Mouse (Mus musculus): ENCODE data around the gene Itpr3. TPM values are rescaled to one million over a fixed set of nuclear protein-coding genes. Genes with fewer than 3 reads are reported as not detected.

The Itpr3 gene
- polyA plus RNA-seq, 1 experiment from 2014 or later: 0.67 TPM

DNA sequence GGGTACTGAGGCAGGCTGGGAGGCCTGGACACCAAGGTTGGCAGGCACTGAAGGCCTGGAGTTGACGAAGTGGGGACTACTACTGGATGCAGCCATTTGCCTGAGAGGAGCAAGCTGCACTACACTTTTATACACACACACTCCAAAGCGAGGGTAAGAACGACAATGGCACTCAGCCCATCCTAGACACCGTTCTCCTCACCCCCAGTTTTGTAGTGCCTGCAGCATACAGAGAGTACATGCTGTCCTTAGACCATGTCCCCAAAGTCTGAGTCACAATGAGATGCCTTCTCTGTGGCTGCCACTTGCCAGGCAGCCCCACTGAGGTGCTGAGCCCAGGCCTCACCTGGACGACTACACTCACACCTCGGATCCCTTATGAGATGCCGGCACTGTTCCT is 72.7 kb downstream of the Itpr3 start:
- Histone ChIP-seq H3K4me2 (no peak overlapping the region; the same call in 1 of the 2 replicates), H3K36me3 (replicated peaks) (0 out of 2 replicates have a peak, but pooled peaks cover 5% of the 10 kb centered on the region), H3K9me3 (replicated peaks) (no peaks in the 10 kb centered on the region), H3K4me1 (replicated peaks) (peaks cover 63% of the 10 kb centered on the region), H3K27me3 (no peaks in the 10 kb centered on the region), H3K27ac (replicated peaks) (no peak overlapping the region), H3K9ac (no peak overlapping the region), H3K4me3 (replicated peaks) (no peak overlapping the region)
- ATAC-seq (ENCODE audit: insufficient read depth): no peak
- 83% methylated on average over 7 of the region's 7 CpGs for WGBS (ENCODE audit: insufficient replicate concordance)

GRCm38 (mm10) chr17:27130246-27130645 is 73.1 kb downstream of the Itpr3 start:
- no peak for ATAC-seq (ENCODE audit: insufficient read depth)
- Histone ChIP-seq H3K4me3 (replicated peaks) (no peak overlapping the region), H3K27ac (replicated peaks) (no peak overlapping the region), H3K4me2 (no peak overlapping the region; the same call in 1 of the 2 replicates), H3K9ac (no peak overlapping the region), H3K4me1 (replicated peaks) (peaks cover 67% of the 10 kb centered on the region), H3K36me3 (replicated peaks) (0 out of 2 replicates have a peak, but pooled peaks cover 5% of the 10 kb centered on the region), H3K27me3 (no peaks in the 10 kb centered on the region), H3K9me3 (replicated peaks) (no peaks in the 10 kb centered on the region)
- WGBS (ENCODE audit: insufficient replicate concordance): 63% methylated on average over 9 of the region's 9 CpGs

GRCm38 (mm10) chr17:27131240-27131665 is 74.1 kb downstream of the Itpr3 start:
- Histone ChIP-seq H3K9ac (no peak overlapping the region), H3K4me2 (no peak overlapping the region), H3K4me1 (replicated peaks) (peaks cover 70% of the 10 kb centered on the region), H3K4me3 (replicated peaks) (no peak overlapping the region), H3K27ac (replicated peaks) (no peak overlapping the region), H3K9me3 (replicated peaks) (no peaks in the 10 kb centered on the region), H3K27me3 (no peaks in the 10 kb centered on the region), H3K36me3 (replicated peaks) (no peaks in the 10 kb centered on the region)
- 74% methylated on average over 10 of the region's 10 CpGs for WGBS (ENCODE audit: insufficient replicate concordance)
- ATAC-seq (ENCODE audit: insufficient read depth): no peak

DNA sequence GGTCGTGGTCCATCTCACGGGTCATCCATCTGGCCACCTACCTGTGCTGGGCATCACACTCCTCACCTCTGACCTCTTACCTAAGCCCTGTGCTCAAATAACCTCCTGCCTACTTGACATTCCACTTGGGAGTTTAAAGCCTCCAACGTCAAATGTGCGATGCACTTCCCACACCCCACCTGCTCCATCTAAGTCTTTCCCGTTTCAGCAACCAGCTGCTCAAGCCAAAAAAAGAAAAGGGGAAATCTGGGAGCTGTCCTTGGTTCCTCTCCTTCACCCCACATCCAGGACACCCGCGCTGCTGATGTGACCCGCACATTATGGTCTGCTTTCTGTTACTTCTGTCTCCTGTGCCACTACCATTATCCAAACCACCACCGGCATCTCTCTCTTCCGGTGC is 75.1 kb downstream of the Itpr3 start:
- no peak overlapping the region for H3K4me3 ChIP-seq (replicated peaks)
- 87% methylated on average over 10 of the region's 10 CpGs for WGBS (ENCODE audit: insufficient replicate concordance)
- H3K36me3 ChIP-seq (replicated peaks): no peaks in the 10 kb centered on the region
- H3K27me3 ChIP-seq: no peaks in the 10 kb centered on the region
- H3K27ac ChIP-seq (replicated peaks): no peak overlapping the region
- H3K4me1 ChIP-seq (replicated peaks): peaks cover 64% of the 10 kb centered on the region
- no peak overlapping the region for H3K9ac ChIP-seq
- no peaks in the 10 kb centered on the region for H3K9me3 ChIP-seq (replicated peaks)
- no peak overlapping the region for H3K4me2 ChIP-seq
- ATAC-seq (ENCODE audit: insufficient read depth): no peak

DNA sequence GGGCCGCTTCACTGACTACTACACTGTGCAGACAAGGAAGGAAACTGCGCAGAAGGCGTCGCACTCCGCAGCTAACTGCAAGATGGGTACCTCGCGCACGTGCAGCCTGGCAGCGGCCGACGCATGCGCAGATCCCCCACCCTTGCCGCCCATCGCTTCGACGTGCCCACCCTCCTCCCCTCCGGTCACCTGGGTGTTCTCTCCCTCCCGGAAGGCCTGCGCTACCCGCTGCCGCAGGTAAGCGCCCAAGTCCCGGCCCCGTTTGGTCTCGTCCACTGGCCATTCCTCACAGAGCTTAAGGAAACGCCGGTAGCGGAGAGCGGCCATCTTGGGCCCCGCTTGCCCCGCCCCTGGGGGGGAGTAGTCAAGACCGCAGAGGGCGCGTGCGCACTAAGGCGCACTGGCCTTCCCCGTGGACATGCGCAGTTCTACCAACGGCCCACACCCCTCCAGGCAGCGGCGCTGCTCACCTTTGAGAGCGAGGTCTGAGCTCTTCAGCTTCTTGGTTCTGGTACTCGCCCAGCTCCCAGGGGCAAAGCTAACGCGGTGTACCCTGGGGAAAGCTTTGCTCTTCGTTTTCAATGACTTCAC is 76.5 kb downstream of the Itpr3 start, which contains the start of gene Uqcc2:
Gene Uqcc2 (minus strand): TSS at position 366 of the 591 bp plus-strand sequence.
- H3K9me3 ChIP-seq (replicated peaks): no peaks in the 10 kb centered on the region
- peak within 1 kb of the TSS; percentile 58 for H3K9ac ChIP-seq
- no peaks in the 10 kb centered on the region for H3K27me3 ChIP-seq
- peak within 1 kb of the TSS; percentile 65 for H3K27ac ChIP-seq (replicated peaks)
- peaks cover 59% of the 10 kb centered on the region for H3K4me1 ChIP-seq (replicated peaks)
- peak; percentile 92 for ATAC-seq (ENCODE audit: insufficient read depth)
- WGBS (ENCODE audit: insufficient replicate concordance): 0% methylated on average over 46 of the region's 46 CpGs
- no peaks in the 10 kb centered on the region for H3K36me3 ChIP-seq (replicated peaks)
- H3K4me3 ChIP-seq (replicated peaks): peak within 1 kb of the TSS; percentile 71
- H3K4me2 ChIP-seq: peak within 1 kb of the TSS; percentile 78

DNA sequence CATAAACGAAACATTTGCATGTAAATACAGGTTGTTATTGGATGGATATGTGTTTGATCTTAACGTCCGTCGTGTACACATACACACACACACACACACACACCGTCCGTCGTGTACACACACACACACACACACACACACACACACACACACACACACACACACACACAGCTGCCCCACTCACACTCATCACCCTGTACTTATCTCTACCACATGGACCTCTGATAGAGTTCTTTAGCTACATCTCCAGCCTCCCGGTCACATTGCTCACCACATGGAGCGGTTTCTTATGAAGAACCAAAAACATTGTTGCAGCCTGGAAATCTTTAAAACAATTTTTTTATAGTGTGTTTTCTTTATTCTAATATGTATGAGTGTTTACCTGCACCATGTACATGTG is 77.1 kb downstream of the Itpr3 start:
- peaks cover 58% of the 10 kb centered on the region for H3K4me1 ChIP-seq (replicated peaks)
- no peaks in the 10 kb centered on the region for H3K36me3 ChIP-seq (replicated peaks)
- peak; percentile 56 for ATAC-seq (ENCODE audit: insufficient read depth)
- H3K4me2 ChIP-seq: peak overlapping the region; percentile 78
- H3K27me3 ChIP-seq: no peaks in the 10 kb centered on the region
- peak overlapping the region; percentile 71 for H3K4me3 ChIP-seq (replicated peaks)
- H3K9ac ChIP-seq: peak overlapping the region; percentile 35; the same call in 1 of the 2 replicates
- H3K9me3 ChIP-seq (replicated peaks): no peaks in the 10 kb centered on the region
- 8% methylated on average over 9 of the region's 9 CpGs for WGBS (ENCODE audit: insufficient replicate concordance)
- H3K27ac ChIP-seq (replicated peaks): peak overlapping the region; percentile 65

DNA sequence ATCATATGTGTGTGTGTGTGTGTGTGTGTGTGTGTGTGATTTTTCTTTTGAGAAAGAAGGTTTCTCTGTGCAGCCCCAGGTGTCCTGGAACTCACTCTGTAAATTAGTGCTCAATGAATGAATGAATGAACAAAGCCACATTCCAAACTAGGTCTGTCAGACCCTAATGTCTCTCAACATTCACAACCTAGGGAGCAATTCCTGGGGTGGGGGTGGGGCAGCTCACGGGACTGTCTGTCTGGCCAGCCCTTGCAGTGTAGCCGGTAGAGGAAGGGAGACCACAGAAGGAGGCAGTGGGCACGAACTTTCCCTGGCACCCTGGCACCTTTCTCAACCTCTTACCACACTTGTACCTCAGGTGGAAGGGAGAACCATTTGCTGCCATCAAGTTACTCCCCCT is 77.6 kb downstream of the Itpr3 start:
- peaks cover 56% of the 10 kb centered on the region for H3K4me1 ChIP-seq (replicated peaks)
- ATAC-seq (ENCODE audit: insufficient read depth): no peak
- no peak overlapping the region for H3K9ac ChIP-seq
- WGBS (ENCODE audit: insufficient replicate concordance): 26% methylated on average over 3 of the region's 3 CpGs
- H3K36me3 ChIP-seq (replicated peaks): no peaks in the 10 kb centered on the region
- H3K9me3 ChIP-seq (replicated peaks): no peaks in the 10 kb centered on the region
- H3K27me3 ChIP-seq: no peaks in the 10 kb centered on the region
- no peak overlapping the region for H3K4me2 ChIP-seq
- H3K4me3 ChIP-seq (replicated peaks): no peak overlapping the region
- H3K27ac ChIP-seq (replicated peaks): no peak overlapping the region; the same call in 1 of the 2 replicates

- Histone ChIP-seq H3K9ac (no peak overlapping the region), H3K4me3 (replicated peaks) (no peak overlapping the region), H3K27ac (replicated peaks) (no peak overlapping the region), H3K4me1 (replicated peaks) (peaks cover 20% of the 10 kb centered on the region), H3K27me3 (peaks cover 9% of the 10 kb centered on the region; the same call in 1 of the 2 replicates), H3K36me3 (replicated peaks) (no peaks in the 10 kb centered on the region), H3K4me2 (no peak overlapping the region), H3K9me3 (replicated peaks) (no peaks in the 10 kb centered on the region)
- no peak for ATAC-seq (ENCODE audit: insufficient read depth)
- WGBS (ENCODE audit: insufficient replicate concordance): 80% methylated on average over 9 of the region's 9 CpGs
Measured at GRCm38 (mm10) chr17:27138396-27138795, 81.3 kb downstream of the Itpr3 start.

DNA sequence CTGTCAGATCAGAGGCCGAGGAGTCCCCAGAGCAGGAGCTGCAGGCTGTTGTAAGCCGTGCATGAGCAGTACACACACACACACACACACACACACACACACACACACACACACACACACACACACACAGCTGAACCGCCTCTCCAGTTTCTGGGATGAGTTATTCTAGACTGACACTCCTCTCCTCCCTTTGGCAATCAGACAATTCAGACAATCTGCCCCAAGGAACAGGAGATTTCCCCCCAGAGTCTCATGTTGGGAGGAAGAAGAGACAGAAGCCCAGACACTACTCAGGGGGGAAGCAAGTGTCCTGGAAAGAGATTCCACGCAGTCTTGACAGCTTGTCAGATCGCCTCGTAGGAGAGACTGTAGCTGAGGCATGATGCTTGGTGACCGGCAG is 82.2 kb downstream of the Itpr3 start:
- WGBS (ENCODE audit: insufficient replicate concordance): 70% methylated on average over 7 of the region's 7 CpGs
- ATAC-seq (ENCODE audit: insufficient read depth): no peak
- Histone ChIP-seq H3K4me1 (replicated peaks) (peaks cover 16% of the 10 kb centered on the region), H3K27ac (replicated peaks) (no peak overlapping the region), H3K9ac (no peak overlapping the region), H3K4me2 (no peak overlapping the region), H3K27me3 (peaks cover 11% of the 10 kb centered on the region; the same call in 1 of the 2 replicates), H3K4me3 (replicated peaks) (no peak overlapping the region), H3K36me3 (replicated peaks) (no peaks in the 10 kb centered on the region), H3K9me3 (replicated peaks) (no peaks in the 10 kb centered on the region)

DNA sequence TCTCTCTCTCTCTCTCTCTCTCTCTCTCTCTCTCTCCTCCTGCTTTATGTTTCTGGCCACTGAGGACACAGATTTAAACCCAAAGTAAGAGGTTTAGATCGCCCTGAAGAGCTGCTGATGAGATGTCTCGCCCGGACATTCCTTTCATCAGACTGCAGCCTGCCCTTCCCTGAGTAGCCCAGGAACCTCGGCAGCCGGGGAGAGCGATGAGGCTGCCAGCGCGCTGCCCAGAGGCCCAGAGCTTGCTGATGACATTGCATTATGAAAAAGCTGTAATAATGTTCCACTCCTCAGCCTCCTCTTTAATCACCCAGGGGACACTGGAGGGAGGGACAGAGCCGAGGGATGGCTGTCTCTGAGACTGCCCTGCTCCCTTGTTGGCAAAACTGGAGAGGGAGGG is 83.2 kb downstream of the Itpr3 start:
- no peak overlapping the region for H3K27ac ChIP-seq (replicated peaks)
- ATAC-seq (ENCODE audit: insufficient read depth): no peak
- no peak overlapping the region for H3K9ac ChIP-seq
- no peak overlapping the region for H3K4me2 ChIP-seq
- no peak overlapping the region for H3K4me3 ChIP-seq (replicated peaks)
- 73% methylated on average over 9 of the region's 9 CpGs for WGBS (ENCODE audit: insufficient replicate concordance)
- no peaks in the 10 kb centered on the region for H3K36me3 ChIP-seq (replicated peaks)
- H3K27me3 ChIP-seq: peaks cover 17% of the 10 kb centered on the region; the same call in 1 of the 2 replicates
- peaks cover 7% of the 10 kb centered on the region for H3K4me1 ChIP-seq (replicated peaks)
- H3K9me3 ChIP-seq (replicated peaks): no peaks in the 10 kb centered on the region

GRCm38 (mm10) chr17:27141971-27142450 is 84.9 kb downstream of the Itpr3 start:
- H3K36me3 ChIP-seq (replicated peaks): no peaks in the 10 kb centered on the region
- H3K27me3 ChIP-seq: peaks cover 33% of the 10 kb centered on the region
- no peak overlapping the region for H3K4me3 ChIP-seq (replicated peaks)
- peaks cover 14% of the 10 kb centered on the region for H3K4me1 ChIP-seq (replicated peaks)
- H3K9me3 ChIP-seq (replicated peaks): no peaks in the 10 kb centered on the region
- ATAC-seq (ENCODE audit: insufficient read depth): no peak
- no peak overlapping the region for H3K27ac ChIP-seq (replicated peaks)
- no peak overlapping the region for H3K9ac ChIP-seq
- no peak overlapping the region for H3K4me2 ChIP-seq
- 54% methylated on average over 10 of the region's 10 CpGs for WGBS (ENCODE audit: insufficient replicate concordance)
